Mouse (Mus musculus) urinary bladder, postnatal 10 days (tissue): ENCODE results near the gene Pla2g6.

Experiments
- DNase-seq: peaks from one replicate; pipeline ENCODE4 v3.0.0; 2022; ENCODE audit warnings: low spot score

Pla2g6 gene

DNA sequence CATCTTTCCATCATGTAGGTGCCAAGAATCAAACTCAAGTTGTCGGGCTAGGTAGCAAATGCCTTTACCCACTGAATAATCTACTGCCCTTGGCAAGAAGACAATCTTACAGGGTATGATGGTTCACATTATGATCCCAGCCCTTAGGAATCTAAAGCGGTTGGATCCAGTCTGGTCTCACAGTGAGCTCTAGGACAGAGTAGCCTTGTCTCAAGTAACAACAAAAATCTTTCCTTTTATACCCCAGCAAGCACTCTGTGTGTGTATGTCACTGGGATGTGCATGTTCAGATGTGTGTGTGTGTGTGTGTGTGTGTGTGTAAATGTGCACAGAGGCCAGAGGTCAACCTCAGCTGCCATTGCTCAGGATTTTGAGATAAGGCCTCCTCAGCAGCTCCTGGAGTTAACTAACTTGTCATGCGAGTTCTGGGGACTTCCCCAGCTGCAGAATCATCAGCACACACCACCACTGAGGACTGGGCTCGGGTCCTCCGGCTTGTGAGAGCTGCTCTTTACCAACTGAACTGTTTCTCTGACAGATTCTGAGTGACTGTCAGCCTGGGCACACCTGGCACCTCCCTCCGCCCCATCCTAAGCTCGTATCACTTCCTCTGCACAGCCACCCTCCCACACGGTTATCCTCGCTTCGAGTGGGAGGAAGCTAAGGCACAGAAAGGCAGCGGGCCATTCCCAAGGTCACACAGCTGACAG, 5.8 kb downstream of the Pla2g6 start:
- no peak for DNase-seq

DNA sequence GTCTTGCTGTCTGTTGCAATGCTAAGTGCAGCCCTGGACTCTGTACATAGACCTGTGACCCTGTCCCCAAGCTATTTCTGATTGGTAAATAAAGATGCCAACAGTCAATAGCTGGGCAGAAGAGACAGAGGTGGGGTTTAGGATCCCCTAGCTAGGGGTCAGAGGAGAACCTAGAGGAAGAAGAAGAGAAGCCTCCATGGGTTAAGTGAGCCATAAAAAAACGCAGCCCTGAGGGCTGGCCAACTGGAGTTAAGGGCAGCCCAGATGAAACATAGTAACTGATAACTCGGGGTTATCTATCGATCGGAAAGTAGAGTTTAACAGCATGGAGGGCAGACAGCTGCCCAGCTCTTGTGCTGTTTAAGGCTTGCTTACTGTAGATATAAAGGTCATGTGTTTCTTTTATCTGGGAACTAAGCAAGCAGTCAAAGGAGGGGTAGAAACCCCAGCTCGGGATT, 6.4 kb downstream of the Pla2g6 start:
- DNase-seq: no peak

DNA sequence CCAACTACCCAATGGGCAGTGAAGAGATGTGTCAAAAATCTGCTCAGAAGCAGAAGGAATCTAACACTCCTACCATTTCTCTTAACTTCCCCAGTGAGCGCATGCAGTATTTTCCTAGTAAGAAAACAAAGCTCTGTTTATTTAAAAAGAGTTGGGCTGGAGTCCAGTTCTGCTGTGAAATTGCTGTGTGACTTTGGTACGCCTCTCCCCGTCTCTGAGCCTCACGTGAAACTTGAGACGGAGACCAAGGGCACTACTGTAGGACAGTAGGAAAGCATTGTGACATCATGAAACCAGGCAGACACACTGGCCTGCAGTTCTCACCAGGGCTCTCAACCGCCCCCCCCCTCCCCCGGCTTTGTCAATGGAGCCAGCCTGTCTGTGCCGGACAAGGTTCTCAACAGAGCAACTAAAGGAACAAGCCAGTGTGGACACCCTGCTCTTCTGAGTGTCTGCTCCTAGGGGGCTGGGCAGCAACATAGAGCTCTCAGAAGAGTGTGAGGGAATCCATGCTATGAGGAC, 14.3 kb downstream of the Pla2g6 start:
- DNase-seq: no peak

DNA sequence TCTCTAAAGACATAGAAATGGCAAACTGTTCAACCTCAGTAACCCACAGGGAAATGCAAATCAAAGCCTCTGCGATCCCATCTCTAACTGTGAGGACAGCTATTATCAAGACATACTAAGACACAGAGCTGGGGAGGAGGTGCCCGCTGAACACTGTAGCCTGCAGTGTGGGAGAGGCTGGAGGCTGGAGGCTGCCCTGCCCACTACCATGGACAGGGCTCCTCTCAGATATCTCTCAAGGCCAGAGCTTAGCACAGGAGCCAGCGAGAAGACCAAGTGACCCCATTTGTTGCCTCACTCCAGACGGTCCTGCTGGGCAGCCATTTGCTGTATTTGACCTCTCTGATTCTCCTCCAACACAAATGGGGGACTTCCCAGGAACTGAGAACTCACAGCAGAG, 20.3 kb downstream of the Pla2g6 start:
- DNase-seq: no peak

DNA sequence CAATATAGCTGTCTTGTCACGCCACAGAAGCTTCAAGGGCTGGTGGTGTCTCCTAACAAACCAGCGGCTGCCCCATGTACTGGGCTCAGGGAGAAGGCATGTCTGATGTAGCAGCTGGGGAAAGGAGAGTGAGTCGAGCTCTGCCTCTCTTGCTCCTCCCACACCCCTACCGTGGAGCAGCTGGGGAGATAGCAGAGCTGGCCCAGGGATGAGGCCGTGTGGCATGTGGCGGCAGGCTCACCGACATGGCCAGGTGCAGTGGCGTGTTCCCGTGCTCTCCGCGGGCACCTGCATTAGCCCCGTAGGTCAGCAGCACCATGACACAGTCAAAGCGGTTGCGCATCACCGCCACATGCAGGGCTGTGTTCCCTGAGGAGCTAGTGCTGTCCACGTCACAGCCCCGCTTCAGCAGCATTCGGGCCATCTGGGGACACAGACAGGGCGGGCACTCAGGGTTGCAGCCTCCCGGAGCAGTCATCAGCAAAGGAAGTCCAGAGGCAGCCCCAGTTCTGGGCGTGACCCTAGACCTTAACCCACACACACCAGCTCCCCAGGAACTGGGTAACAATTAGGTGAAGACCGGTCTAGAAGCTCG, 22.1 kb downstream of the Pla2g6 start:
- no peak for DNase-seq

DNA sequence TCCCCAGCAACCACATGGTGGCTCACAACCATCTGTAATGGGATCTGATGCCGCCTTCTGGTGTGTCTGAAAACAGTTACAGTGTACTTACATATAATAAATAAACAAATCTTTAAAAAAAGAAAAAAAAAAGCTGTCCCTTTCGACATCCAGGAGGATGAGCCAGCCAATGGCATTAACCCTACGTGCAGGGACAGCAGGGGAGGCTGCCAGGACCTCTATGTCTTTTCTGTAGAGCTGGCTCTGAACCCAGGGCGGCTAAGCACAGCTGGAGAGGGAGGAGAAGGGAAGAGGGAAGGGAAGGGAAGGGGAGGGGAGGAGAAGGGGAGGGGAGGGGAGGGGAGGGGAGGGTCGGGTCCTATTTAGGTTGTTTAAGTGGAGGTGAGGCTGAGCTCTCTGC, 23.4 kb downstream of the Pla2g6 start:
- DNase-seq: no peak

DNA sequence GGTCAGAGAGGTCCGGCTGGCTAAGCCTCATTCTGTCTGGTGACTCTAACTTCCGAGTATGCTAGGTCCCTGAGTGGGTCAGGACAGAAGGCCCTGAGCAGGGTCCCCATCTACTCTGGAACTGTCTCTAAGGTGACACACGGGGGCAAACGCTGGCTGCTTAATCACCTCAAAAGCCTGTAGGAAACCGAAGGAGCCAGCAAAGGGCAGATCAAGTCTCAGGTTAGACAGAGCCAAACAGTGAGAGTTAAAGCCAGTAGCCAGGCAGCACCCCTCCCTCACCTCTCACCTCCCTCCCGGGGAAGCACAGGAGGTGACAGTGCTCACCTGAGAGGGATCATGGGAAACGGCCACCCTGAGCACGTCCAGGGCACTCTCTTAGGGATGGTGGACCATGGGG, 24.5 kb downstream of the Pla2g6 start:
- DNase-seq: no peak

DNA sequence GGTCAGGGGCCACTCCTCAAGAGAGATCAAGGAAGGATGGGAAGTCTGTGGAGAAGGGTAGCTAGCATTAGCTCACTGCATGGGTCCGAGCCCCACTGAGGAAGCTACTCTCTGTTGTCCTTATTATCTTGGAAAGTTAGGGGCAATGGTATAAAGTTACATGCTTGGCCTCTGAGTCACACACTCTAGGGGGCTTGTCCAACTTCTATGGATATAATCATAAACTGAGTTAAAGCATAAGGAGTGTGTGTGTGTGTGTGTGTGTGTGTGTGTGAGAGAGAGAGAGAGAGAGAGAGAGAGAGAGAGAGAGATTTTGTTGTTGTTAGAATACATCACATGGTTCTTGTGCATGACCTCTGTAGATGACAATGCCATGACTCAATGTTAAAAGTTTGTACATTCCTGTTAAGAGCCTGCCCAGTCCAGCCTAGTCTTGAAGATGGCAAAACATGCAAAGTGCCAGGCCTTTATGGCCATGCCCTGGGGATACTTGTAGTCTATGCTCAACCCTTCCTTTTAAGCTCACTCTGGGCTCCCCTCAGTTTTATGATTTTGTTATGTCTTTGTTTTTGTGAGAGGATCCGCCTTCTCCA, 28.5 kb downstream of the Pla2g6 start:
- no peak for DNase-seq

DNA sequence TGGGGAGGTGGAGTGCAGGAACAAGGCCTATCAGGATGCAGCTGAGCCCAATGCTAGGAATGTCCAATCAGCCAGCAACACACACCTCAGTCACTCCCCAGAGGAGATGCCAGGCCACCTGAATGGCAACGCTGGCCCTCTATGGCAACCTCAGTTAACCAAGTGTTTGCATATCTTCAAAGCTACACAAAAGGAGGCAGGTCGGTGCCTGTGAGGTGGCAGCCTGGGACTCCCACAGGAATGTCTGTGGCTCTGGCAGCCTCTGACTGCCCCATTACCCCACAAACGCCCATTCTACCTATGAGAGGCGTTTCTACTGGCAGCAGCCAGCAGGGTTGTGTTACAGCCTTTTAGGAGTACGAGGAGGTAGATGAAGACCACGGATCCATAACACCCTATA, 29.6 kb downstream of the Pla2g6 start:
- DNase-seq: no peak

DNA sequence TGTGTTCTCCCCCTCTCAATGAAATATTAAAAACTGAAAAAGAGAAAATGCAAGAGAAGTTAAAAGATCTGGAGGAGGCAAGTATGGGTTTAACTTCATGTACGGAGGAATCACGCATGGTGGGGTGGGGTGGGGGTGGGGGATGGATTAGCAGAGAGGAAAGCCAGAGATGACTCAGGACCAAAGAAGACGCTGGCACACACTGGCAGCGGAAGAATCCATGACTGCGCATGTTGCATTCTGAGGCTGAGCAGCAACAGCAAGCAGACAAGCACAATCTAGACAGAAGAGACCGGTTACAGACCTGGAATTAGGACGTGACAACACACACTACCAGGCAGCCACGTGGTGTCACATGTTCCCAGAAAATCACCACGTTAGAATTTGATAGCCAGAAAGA, 35.4 kb downstream of the Pla2g6 start:
- DNase-seq: no peak

DNA sequence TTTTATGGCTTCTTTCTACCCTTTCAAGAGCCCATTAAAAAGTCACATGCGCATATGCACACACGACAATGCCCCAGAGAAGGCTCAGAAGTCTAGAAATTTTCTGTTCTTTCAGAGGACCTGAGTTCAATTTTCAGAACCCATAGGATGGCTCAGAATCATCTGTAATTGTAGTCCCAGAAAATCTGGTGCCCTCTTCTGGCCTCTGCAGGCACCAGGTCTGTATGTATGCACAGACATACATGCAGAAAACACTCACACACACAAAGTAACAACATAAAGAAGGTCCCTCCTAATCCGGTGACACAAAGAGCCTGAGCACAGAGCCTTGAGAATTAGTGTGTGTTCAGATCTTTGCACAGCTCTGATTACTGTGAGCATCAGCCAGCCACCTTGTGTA, 37.9 kb downstream of the Pla2g6 start:
- DNase-seq: no peak

DNA sequence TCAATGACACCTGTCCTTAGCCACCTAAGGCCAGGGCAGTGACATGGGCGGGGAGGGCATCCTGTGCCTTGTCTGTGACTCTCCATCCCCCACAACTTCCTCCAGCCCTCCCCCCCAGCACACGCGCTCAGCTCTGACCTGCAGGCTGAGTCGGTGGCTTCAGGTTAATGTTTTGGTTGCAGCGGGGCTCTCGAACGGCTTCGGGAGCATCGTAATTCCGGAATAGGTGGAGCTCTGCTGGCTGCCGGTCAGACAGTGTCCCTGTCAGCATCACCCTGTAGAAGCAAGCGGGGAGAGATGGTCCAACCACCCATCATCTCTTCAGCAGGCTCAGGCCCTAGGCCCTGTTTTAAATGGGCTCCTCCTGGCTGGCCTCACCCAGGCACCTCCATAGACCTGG, 38.7 kb downstream of the Pla2g6 start:
- DNase-seq: no peak

DNA sequence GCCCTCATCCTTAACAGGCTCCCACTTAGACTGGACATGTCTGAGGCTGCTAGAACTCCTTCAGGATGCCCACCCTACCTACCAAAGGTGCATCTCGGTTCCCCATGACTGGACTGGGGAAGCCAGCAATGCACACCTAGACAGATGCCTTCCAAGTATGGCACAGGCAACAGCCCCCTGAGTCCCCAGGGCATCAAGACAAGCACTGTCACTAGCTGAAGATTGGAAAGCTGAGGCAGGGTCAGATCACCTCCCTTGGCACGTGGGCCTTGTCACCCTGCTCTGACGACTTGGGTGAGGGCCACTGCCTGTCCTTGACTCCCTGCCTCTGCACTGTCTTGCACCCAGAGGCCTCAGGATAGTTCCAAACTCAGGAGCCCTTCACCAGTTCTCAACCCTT, 39.8 kb downstream of the Pla2g6 start:
- DNase-seq: no peak

DNA sequence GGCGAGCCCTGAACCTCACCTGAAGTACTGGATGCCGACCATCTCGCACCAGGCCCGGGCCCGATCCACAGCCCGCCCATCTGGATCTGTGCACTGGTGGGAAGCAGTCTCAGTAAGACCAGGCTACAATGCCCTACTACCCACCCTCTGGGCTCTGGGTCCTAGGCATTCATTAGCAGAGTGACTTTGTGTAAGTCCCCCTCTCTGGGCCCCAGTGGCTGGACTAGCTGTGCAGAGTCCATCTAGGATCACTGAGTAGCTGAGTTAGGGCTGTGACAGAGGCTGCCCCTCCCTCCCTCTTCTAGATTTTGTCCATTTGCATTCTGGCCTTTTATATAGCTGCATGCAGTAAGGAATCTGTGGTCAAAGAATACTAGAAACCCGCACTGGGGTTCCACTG, 41.1 kb downstream of the Pla2g6 start:
- DNase-seq: no peak

DNA sequence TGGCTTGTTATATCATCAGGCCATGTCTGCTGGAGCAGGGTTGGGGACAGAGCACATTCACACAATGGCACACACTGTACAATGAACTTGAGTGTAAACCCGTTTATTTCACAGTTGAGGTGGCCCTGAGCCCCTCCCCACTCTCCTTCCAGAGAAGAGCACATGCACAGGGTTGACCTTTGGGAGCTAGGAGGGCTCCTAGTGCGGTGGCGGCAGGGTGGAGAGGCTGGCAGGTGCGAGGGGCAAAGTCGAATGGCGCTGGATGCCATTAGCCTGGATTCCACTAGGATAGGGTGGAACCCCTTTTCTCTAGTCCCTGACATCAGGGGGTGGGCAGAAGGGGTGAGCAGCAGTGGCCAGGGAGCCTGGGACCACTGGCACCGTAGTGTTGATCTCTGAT, 42.0 kb downstream of the Pla2g6 start:
- no peak for DNase-seq

DNA sequence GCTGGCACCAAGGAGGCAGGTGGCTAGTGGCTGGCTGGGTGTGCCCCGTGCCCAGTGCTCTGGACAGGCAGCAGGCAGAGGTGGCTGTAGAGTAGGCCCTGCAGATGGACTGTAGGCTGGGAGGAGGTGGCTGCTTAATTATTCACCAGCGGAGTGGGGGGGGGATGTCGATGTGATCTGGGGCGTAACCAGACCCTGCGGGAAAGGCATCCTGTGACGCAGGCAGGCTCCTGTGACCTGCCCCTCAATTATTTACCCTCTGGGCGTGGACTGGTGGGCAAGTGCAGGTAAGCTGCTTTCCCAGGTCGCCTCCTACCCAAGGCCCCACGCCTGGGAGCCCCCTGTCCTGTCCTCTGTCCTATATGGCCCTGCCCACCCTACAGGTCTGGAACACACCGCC, 42.8 kb downstream of the Pla2g6 start, which contains the start of gene Baiap2l2:
Gene Baiap2l2 (minus strand): TSS at position 139 of the 400 bp plus-strand sequence.
- no peak for DNase-seq

DNA sequence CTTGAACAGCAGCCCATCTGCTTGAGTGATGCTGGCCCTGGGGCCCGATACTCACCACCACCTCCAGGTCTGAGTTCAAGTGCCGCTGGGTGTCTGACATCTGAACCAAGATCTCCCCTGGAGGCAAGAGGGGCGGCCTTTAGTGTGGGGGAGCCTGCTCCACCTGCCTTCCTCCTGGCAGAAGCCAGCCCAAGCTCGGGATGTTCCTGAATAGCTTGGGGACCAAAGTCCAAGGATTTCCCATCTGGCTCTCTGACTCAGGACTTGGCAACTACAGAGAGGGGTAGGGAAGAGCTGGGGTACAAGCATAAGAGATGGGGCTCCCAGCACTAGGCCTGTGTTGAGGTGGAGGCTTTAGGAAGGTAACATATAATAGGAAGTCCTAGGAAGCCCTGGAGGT, 44.8 kb downstream of the Pla2g6 start:
- no peak for DNase-seq

DNA sequence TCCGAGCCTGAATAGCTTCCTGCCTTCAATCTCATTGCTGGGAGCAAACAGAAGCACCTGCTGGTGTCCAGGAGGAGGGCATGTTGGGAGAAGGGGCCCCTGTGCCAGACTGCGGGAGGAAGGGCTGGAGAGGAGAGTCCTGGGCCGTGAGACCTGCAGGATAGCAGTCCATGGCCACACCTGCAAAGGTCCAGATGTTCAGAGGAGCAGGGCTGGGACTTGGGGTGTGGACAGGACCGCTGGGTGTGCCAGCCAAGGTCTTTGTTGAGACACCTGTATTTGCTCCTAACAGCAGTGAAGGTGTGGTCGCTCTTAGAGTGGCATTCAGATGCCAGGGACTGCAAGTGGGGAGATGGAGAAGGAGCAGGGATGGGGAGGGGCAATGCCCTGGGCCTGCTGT, 45.8 kb downstream of the Pla2g6 start:
- no peak for DNase-seq

DNA sequence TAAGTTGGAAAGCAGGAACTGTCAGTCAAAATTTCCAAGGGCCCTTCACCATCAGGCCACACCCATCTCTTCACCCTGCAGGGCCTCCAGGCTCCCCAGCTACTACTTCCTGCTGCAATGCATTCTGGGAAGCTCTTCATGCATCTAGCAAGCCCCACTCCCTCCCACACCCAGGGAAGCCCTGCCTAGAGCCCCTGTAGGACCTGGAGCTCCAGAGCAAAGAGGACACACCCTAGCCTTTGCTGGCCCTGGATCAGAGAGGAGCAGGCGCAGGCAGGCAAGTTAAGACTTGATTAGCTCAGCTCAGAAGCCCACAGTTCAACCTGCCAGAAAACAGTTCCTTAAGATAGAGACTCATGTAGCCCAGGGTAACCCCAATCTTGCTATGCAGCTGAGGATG, 46.8 kb downstream of the Pla2g6 start:
- DNase-seq: no peak

DNA sequence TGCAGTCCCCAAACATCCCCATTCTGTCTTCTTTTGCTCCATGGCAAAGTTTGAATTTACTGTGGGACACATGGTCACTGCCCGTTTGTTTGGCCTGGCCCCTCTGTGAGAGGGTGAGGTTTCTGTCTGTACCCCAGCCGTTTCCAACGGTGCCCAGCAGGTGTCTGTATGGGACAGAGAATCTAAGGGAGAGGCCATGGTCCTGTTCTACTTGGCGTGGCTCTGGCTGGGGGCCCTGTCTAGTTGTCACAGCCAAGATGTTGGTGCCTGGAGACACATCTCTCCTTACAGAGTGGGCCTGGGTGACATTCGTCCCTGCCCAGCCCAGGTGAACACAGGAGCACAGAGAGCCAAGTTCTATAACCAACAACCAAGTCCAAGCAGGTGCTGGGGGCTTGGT, 47.3 kb downstream of the Pla2g6 start:
- DNase-seq: no peak

DNA sequence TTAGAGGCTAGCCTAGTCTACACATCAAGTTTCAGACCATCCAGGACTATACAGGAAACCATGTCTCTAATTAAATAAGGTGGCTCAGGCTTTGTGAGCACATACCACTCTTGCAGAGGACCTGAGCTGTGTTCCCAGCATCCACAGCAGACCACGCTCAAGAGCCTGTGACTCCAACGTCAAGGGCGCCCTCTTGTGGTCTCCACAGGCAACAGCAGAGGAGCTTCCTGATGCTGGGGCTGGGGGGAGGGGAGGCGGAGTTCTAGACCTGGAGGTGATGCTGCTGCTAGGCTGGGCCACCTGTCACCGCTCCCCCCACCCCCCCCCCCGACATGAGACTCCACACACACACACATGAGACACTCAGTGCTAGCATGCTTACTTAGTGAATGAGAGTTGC, 48.0 kb downstream of the Pla2g6 start:
- no peak for DNase-seq

DNA sequence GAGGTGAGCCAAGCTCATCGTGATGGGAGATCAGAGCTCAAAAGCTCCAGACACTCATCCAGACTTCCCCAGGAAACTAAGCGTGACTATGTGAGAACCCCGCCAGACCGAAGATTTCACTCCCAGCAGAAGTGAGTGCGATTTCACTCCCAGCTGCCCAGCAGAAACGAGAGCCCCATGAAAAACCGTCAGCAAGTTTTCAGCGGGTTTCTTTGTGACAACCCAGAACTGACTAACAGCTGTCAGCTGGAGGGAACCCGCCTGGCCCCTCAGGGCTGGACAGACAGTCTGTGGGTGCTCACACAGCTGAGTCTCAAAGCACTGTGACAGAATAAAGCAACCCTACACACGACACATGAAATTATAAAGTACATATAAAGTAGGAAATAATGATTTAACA, 50.5 kb downstream of the Pla2g6 start:
- DNase-seq: no peak

DNA sequence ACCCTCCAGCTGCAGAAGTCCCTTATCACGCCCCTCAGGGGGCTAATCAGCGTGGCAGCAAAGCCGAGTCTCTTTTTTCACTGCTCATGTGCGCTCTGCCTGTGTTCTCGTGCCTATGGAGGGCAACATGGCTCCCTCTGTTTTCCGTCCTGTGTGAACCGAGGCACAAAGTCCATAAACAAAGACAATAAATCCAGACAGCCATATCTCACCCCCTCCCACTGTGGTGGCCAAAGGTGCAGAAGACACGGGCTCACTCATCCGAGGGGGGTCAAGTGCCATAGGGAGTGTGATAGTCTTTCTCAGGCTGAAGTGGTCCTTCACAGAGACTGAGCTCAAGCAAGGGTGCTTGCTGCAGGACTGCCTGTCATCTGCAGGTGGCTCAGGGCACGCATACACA, 55.2 kb downstream of the Pla2g6 start:
- DNase-seq: no peak
